Mouse (Mus musculus): ENCODE results near the gene Fcgrt.

Fcgrt gene

DNA sequence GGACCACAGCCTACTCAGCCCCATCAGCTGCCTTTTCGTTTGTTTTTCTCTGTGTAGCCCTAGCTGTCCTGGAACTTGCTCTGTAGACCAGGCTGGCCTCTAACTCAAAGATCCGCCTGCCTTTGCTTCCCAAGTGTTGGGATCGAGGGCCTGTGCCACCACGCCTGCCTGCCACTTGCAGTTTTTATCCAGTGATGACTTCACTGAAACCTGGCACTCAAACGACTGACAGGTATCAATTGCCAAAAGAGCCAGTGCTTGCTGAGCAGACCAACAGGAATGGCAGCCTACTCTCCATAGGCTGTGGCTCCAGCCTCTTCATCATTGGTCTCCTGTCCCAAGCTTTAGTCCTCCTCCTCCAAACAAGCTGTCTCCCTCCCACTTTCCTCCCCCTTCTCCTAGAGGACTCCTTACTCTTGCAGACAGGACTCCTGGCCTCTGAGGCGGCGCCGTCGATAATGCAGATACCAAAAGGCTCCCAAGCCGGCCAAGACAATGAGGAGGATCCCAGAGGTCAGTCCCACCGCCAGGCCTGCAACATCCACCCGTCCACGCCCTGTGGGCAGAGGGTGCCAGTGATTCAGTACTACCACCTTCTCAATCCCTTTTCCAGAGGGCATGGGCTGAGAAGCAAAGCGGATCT lies 47.2 kb downstream of the Fcgrt start:
- no peak for DNase-seq (ENCODE audit: low spot score)

DNA sequence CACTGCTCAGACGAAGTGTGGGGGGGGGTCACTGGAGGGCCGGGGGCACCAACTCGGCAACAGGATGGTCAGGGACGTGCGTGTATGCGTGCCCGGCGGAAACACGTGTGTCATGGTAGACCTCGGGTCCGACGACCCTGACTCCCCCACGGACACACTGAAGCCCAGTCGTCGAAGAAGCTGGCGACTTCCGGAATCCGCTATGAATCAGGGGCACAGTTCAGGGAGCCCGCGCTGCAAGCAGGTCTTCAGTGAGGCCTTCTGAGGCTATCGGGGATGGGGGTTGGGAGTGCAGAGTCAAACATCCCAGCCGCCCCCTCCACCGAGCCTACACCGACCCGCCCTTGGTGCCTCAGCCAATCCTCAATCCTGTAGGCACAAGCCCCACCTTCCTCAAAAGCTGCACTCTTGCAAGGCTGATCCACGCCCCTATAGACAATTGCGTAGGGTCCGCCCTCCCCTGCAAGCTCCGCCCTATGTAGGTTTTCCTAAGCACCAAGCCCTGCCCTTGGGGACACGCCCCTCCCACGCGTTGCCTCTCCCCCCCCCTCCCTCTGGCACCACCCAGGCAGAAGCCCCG lies 49.6 kb downstream of the Fcgrt start:
- peak; percentile 94 for DNase-seq (ENCODE audit: low spot score)

DNA sequence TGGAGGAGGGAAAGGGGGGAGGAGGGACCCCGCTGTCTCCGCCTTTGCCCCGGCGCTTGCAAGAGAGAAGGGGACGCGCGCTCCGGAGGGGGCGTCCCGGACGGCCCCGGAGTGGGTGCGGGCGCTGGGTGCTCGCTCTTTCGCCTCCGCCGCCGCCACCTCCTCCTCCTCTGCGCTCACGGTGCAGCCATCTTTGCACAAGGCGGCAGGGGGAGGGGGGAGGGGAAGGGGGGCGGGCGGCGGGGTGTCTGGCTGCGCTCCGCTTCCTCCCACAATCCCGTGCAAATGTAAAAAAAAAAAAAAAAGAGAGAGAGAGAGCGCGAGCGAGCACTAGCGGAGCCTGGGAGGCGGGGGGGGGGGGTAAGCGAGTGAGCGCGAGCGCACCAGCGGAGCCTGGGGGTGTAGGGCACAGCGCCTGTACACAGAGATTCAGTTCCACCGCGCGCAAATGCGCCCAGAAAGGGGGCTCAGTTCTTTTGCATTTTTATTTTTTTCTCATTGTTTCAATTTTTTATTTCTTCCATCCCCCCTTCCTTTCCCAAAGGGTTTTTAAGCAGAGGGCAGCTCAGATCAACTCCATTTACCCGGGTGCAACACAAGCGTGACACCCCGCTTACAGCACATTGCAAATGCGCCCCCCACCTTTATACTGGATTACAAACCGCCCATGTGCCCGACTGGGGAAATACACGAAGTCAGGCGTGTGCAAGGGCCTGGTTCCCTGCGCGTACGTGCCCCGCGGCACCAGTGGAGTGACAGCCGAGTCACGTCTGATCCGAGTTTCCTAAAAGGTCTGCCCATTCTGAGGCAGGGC lies 50.3 kb downstream of the Fcgrt start:
- peak; percentile 65 for DNase-seq (ENCODE audit: low spot score)

DNA sequence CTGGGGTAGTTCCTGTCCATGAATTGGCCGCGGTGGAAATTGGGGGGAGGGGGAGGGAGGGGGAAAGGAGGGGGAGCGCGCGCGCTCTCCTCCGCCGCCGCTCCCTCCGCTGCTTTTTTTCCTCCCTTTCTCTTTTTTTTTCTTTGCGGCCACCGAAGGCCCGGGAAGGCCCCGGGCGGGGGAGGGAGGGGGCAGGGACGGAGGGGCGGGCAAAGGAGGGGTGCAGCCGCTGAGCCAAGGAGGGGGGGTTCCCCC lies 50.9 kb downstream of the Fcgrt start, which contains the start of gene Prr12:
Prr12 (minus strand) TSS at position 20 of the 255 bp plus-strand sequence.
- no peak for DNase-seq (ENCODE audit: low spot score)

DNA sequence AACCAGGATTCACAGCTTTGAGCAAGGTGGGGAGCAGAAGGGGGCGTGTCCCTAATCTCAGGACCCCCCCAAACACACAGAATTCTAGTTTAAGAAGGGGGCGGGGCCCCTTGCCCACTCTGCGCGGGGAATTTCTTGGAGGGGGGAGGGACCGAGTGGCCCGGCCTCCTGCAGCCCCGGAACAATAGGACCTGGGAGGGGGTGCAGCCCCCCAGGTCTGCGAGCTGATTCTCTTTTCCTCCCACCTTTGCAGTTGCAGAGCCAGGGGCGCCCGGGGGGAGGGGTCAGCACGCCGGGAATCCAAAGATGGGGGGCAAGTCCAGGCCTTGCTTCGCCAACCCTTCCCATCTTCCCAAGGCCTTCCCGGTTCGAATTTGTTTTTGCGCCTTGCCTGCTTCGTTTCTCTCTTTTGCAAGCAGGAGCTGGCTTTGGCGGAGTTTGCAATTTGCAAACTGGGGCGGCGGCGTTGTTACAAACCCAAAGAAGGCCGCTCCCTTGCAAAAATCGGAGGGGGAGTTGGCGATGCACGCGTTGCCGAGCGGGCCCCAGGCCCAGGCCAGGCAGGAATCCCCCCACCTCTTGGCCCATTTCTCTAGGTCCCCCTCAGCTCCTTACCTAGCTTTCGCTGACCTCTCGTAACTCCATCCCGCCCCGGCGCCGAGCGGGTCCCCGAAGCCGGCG lies 51.3 kb downstream of the Fcgrt start:
- DNase-seq (ENCODE audit: low spot score) = no peak

DNA sequence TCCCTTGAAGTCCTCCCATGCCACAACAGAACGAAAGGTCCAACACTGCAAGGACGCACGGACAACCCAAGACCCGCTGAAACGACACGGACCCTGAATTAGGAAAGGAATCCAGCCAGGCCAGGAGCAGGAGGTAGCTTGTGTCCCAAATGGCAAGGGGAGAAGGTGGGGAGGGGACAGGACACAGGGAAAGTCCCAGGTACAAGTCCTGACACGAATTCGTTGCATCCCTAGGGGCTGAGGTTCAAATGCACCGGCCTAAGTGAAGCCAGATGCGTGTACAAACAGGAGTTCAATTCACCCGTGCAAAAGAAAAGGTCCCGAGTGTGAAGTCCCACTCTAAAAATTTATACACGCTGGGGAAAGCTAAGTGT lies 52.1 kb downstream of the Fcgrt start:
- DNase-seq (ENCODE audit: low spot score) = no peak

DNA sequence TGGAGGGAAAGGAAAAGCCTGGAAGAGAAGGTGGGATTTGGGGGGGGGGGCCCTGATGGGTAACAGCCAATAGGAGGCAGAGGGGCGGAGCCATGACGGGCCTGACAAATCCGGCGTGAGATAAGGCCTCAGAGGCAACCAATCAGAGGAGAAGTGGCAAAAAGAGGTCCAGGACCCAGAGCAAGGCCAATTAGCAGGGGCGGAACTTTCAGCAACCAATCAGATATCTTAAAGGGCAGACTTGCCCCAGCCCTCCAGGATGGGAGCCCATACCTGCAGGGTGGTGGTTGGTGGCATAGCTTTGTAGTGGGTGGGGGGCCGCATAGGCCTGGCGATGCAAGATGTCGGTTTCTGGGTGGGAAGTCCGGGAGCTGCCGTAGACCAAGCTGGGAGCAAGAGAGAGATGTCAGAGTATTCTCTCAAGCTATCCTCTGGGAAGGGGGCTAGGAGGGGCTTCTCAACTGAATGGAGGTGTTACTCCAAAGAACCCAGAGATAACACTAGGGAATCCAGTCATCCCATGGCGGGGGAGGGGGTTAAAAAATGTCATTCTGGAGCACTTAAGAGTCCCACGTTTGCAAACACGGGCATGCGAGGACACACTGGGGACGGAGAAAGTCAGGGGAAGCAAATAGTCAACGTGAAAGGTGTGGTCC lies 52.6 kb downstream of the Fcgrt start:
- DNase-seq (ENCODE audit: low spot score) = no peak

DNA sequence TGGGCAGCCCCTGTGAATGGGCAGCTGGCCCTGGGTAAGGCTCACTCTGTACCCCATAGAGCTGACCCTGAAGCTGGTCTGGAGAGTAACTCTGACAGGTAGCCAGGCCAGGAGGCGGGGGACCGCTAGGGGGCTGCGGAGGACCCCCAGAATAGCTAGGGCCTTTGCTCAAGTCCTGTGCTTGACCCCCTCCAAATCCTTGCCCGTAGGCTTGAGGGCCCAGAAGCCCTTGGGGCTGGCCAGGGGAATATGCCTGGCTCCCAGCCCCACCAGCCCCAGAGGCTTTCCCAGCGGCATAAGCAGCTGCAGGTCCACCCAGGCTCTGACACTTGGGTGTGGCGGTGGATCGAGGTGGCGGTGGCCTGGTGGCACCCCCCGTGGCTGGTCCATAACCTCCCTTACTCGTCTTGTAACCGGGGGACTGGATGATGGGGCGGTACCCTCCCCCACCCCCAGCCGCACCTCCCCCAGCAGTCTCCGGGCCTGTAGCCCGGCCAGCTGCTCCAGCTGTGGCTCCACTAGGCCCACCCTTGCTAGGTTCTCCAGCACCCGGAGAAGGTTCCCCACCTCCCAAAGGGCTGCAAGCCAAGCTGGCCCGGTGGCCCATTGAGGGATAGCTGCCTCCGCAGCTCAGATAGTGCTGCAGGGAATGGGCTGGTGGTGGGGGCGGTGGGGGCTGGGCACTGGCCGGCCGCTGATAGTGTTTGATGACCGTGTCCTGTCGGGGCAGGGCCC lies 54.6 kb downstream of the Fcgrt start:
- DNase-seq (ENCODE audit: low spot score) = no peak

DNA sequence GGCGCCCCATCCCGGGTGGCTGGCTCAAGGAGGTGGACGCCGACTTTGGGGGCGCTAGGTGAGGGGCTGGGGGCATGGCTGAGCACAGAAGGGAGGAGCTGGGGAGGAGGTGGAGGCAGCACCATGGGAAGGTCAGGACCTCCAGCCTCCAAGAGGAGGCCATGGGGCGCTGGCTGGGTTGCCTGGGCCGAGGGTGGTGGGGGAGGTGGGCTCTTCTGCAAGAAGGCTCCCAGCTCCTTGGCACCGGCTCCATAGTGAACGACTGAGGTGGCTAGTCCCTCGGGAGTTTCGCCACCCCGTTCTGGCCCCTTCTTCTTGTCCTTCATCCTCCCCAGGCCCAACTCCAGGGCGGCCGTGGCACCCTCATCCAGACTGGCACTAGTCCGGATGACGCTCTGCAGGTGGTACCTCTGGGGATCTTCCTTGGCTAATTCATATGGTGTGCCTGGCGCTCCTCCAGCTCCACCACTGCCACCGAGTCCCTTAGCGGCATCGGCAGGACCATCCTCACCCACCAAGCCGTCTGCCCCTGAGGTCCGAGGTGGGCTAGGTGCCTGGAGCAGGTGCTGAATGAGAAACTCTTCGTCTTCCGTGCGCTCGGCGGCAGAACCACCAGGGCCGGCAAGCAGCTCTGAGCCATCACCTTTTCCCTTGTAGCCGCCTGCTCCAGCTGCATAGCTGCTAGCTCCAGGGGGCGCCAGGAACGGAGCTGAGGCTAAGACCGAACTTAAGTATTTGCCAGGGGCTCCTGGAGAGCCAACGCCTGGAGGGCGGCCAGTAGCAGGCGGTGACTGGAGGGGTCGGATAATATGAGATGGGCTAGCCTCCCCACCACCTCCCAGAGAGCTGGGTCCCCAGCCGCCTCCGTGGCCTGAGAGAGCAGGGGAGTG lies 55.4 kb downstream of the Fcgrt start:
- no peak for DNase-seq (ENCODE audit: low spot score)

DNA sequence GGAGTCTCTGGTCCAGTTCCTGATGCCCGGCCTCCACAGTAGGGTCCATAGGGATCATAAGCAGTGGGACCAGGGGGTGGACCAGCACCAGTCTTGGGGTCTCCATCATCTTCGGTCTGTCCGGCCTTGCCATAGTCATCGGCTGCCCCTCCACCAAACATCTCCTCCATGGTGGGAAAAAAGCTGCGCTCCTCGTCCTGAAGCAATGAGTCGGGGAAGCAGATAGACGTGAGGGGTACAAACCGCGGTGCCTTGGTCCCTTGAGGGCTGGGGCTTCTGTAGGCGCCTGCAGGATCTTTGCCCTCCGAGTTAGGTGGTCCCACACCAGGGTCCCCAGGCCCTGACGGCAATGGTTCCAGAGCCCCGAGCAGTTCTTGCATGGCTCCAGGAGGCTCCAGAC lies 56.2 kb downstream of the Fcgrt start:
- no peak for DNase-seq (ENCODE audit: low spot score)

DNA sequence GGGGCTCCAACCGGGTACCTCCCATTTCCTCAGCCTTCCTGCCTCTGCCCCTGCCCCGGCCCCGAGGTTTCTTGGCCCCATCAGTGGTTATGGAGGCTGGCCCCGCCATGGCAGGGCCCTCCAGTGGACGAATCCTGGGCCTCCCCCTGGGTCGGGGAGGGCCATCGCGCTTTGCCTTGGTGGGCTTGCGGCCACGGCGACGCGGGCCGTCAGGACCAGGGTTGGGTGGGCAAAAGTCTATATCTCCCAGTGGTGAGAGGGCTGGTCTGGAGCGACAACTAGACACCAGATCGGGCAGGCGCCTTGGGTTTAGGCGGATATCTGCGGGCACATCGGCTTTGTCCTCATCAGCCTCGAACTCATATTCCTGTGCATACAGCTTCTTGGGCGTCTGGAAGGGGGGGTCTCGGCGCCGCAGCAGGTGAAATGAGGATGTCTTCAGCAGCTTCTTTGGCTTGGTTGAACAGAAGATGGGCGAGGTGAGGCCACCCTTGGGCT lies 56.7 kb downstream of the Fcgrt start:
- no peak for DNase-seq (ENCODE audit: low spot score)

DNA sequence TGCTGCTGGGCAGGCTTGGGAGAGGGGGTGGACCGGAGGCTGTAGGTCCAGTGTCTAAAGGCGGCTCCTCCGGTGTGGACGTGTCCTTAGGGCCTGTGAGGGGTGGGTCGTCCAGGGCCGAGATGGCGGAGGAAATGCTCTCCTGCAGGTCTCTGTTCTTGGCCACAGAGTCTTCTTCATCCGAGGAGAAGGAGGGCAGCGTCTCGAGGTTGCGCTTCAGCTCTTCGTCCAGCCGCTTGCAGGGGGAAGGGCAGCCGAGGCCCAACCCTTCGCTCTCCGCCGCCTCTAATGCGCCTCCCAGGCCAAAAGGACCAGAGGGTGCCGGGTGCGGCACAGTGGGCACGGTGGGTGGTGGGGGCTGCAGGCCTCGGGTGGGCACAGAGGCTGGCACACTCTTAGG lies 57.9 kb downstream of the Fcgrt start:
- no peak for DNase-seq (ENCODE audit: low spot score)

DNA sequence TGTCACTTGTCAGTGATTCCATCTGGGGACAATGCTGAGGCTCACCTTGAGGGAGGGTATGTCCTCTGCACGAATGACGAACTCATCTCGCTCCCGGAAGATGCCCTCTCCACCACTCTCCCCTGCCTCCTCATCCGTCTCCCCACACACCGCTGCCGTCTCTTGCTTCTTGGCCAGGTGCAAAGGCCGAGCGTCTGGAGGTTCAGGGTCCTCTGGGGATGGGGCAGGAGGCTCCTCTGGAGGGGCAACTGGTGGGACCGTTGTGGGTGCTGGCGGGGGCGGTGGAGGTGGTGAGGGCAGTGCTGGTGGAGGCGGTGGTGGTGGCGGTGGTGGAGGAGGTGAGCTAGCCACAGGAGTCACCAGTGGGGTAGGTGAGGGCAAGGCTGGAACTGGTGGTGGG lies 60.3 kb downstream of the Fcgrt start:
- DNase-seq (ENCODE audit: low spot score) = no peak
